Mouse (Mus musculus) cerebellum, adult 11 months (tissue): ENCODE measurements around the gene Fdxr.

ENCODE experiments used
- DNase-seq: peaks from one replicate; pipeline ENCODE4 v3.0.0; 2022

Gene Fdxr

DNA sequence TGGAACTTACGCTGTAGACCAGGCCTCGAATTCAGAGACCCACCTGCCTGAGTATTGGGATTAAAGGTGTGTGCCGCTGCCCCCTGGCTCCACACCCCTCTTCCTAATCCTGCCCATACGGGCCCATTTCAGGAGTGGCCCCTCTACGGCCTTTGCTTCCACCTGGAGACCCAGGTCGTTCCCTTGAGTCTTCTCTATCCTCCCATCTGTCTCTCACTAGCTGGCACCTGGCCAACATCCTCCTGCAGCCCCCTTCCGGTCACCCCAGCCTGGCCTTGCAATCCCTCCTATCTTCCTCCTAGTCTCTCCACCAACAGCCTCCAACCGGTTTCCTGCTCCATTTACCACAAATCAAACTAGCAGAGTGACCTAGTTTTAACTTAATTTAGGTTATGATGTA, 13.0 kb upstream of the Fdxr start:
- DNase-seq: no peak

DNA sequence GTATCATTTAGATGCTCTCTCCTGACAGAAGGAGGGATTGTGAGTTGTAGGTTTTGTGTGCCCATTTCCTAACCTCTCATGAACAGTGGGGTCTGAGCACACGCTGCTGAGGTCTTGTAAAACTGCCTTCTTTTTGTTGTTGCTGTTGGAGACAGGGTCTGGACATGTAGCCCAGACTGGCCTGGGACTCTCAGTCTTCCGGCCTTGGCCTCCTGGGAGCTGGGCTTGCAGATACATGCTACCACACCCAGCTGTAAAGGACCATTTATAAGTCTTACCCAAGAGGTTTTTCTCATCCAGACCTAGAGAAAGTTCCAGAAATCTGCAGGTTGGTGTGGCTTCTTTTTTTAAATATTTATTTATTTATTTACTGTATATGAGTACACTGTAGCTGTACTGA, 11.5 kb upstream of the Fdxr start:
- DNase-seq: no peak

DNA sequence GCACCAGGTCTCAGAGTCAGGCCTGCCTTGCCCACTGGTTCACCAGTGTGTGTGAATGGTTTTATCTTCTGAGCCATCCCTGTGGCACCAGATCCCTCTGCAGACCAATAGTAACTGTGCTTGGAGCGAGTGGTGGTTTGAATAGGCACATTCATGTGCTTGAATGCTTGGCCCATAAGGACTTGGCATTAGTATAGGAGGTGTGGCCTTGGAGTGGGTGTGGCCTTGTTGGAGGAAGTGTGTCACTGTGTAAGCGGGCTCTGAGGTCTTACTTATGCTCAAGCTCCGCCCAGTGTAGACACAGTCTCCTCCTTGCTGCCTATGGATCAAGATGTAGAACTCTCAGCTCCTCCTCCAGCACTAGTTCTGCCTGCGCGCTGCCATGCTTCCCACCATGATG, 10.5 kb upstream of the Fdxr start:
- DNase-seq: no peak

DNA sequence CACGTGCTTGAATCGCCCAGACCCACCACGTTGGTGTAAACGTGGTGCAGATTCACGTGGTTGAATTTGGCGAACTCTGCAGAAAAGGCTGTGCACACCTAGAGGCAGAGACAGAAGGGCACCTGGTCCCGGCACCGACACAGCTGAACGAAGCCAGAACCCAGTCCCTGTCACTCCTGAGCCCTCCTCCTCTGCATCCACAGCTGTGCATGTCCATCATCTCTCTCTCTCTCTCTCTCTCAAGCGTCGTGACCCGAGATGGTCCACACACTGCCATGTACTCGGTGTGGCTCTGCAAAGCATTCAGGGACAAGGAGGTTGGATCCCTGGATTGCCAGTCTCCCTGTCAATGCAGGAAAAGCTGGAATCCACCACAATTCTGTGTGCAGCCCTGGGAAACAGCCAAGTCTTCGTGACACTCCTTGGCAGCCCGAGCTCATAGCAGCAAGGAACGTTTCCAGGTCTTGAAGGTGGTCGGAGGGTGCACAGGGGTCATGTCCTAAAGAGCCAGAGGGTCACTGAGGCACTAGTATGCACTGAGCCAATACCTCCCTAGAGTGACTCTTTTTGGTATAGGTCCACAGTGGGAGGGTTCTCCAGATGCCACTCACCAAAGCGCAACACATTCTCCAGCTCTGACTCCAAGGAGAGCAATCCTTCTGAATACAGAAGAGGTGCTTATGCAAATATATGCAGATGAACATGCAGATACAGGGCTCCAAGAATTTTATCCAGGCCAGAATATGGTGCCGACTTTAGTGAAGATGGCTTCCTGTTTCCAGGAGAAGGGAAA, 9.5 kb upstream of the Fdxr start:
- peak; percentile 5 for DNase-seq

DNA sequence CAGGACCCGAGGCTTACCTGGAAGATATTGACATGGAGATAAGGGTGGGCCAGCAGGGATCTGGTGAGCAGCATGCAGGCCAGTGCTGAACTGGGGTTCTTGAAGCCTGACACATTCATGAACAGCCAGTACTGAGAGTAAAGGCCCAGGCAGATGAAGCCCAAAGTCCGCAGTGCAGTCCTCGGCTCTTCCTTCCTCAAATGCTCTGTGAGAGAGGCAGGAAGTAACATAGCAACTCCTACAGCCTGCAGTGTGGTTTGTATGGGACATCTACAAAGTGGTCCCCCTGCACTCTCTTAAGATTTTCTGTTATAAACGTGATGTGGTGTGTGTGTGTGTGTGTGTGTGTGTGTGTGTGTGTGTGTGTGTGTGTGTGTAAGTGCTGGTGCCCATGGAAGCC, 8.4 kb upstream of the Fdxr start:
- DNase-seq: no peak

DNA sequence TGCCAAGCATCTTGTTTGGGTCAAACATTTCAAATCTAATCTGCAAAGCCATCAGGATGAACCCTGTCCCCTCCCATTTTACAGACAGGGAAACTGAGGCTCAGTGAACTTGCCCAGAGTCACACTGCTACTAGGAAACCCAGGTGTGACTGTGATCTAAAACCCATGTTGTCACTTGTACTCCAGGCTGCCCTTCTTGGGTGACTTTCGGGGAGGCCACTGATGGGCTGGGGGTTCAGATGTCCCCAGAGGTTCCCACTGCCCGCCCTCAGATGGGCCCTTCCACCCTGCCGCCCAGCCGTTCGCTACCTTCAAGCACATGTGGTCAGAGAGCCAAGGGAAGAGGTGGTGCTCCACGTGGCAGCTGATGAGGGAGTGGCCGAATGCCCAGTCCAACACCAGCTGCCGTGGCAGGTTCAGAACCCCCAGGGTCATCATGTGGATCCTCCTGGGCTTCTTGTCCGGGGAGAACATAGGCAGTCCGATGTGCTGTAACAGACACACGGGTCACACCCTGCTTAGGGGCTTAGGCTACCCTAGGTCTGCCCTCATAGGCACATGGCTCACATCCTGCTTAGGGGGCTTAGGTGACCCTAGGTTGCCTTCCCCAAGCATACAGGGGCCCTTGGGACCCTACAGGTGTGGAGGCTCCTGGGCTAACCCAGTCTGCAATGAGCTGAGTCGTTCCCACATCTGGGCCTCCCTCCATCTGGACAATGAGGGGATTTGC, 7.2 kb upstream of the Fdxr start:
- no peak for DNase-seq

DNA sequence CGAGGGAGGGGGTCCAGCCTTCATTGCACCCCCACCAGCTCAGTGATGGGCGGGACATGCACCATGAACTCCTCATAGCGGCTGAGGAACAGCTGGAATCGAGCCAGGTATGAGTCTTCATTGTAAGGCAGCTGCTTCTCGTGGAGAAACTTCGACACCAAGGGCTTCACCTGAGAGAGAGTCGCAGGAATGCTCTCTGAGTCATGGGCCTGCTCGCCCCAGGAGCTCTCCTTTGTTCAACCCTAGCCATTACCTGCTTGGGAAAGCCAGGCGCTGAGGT, 6.6 kb upstream of the Fdxr start:
- no peak for DNase-seq

DNA sequence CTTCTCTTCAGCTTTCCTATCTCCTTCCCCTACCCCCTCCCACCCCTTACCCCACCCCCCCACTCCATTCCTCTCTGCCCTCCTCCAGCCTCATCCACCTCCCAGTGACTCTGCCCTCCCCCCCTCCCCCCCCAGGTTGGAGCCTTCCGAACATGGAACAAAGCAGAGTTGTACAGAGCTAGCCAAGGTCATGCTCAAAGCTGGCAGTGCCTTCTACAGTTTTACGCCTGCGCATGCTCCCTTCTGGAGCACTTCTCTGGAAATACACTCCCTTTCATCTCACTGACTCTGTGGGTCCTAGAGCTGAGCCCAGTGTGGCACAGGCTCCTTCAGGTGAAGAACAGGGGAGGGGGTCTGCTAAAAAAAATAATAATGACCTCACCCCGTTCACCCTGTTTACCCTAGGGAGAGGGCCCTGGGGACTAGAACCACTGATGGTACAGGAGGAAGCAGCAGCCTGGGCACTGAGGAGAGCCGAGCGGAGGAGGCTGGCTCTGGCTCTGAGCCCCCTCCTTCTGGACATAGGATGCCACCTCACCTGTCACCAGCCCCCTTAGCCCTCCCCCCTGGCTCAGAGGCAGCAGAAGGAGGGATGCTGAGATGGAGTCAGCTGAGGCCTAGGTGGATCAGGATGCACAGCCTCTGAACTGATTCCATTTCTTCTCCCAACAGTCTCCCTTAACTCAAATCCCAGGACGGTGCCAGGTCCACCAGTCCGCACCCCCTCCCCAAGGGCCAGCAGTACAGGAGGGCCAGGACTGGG, 6.1 kb upstream of the Fdxr start:
- no peak for DNase-seq

DNA sequence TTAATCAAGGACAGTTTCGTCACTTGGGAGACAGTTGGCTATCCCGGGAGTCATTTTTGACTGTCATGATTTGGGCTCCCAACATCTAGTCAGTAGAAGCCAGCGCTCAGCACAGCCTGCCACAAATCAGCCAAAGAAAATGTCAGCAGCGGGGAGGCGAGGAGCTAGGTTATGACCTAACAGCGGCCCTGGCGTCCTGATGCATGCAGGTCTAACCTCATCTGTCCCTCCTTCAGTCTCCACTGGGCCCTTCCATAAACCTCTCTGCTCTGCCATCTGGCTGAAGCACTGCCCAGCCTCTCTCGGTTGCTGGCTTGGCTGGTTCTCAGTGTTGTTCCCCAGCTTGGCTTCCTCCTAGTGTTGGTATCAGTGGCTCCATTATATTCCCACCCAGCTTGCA, 5.4 kb upstream of the Fdxr start:
- no peak for DNase-seq

DNA sequence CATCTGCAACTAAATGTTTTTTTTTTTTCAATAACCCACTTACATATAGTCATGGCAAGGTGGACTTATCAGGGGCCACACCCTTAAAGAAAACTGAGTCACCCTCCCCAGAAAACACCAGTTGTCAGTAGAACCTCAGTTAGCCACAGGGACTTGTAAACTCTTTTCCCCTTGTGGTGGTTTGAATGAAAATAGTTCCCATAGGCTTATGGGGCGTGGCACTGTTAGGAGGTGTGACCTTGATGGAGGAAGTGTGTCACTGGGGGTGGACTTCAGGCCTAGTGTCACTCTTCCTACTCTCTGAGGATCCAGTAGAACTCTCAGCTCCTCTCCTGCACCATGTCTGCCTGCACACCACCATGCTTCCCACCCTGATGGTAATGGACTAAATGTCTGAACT, 2.9 kb upstream of the Fdxr start:
- no peak for DNase-seq

DNA sequence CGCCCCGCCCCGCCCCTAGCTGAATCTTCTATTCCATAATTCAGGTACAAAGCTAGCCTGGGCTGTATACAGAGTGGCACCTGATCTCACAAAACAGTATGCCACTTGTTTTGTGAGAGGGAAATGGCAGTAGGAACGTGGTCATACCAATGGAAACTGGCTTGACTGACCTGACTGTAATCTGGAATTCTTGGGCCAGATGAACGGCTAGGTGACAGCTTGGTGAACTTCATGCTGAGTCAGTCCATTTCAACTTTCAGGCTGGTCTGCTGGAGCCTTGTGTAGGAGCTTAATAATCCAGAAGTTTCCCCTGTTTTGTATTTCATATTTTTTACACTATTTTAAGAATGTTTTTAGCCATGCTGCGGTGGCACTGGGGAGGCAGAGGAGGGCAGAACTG, 1.3 kb upstream of the Fdxr start:
- DNase-seq: no peak

DNA sequence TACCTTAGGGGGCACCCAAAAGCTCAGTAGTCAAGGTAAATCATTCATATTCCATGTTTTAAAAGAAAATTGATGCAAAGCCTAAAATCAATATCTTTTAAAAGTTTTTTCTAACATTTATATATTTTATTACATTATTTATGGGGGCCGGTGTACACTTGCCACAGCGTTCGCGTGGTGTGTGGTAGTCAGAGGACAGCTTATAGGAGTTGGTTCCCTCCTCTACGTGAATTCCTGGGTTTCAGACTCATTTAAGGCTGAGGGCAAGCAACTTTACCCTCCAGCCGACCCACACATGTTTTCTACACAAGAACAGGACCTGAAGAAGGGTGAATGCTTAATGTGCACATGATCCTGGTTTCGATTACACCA, 740 bp upstream of the Fdxr start:
- no peak for DNase-seq

DNA sequence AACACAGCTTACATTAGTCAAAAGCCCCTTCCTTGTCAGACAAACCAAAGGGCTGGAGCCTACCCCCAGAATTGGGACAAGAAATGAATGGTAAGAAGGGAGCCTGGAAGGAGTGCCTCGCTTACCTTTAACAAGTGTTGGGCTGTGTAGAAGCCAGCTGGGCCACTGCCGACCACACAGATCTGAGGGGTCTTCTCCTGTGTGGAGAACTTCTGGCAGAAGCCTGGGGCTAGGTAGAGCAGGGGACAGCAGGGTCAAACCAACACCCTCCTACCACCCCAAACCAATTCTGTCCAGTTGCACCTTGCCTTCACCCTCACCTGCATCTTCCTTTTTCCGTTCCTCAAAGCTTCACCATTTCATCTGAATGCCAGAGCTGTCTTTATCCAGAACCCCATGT, 896 bp downstream of the Fdxr start:
- no peak for DNase-seq

DNA sequence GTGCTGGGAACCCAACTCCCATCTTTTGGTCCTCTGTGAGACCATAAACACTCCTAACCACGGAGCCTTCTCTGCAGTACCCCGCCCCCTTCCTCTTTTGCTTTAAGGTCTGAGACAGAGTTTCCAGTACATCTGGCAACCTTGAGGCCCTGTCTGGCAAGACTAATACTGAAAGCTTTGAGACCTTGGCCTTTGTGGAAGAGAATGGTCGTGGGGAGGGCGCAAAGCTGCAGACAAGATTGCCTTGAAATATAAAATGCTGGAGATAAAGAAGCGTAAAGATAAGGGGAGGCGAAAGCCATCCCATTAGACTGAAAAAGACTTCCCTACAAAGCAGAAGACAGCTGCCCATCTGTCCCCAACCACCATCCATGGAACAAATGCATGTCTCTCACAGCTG, 1.3 kb downstream of the Fdxr start:
- no peak for DNase-seq

DNA sequence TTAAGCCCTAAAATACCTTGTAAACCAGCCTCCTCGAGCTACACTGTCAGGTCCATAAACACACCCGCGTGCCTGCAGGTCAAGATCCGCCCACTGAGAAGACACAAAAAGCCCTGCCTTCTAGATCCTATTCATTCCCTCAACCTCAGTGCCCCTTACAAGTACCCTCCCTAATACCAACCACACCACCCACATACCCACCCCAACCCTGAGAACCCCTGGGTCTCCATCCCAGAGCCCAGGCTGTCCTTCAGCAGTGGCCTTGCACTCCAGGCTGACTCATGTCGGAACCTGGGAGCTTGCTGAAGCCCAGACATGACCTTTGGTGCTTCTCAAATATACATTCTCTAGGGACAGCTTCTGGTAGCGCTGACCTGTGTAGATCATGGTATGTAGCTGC, 2.1 kb downstream of the Fdxr start:
- DNase-seq: no peak

DNA sequence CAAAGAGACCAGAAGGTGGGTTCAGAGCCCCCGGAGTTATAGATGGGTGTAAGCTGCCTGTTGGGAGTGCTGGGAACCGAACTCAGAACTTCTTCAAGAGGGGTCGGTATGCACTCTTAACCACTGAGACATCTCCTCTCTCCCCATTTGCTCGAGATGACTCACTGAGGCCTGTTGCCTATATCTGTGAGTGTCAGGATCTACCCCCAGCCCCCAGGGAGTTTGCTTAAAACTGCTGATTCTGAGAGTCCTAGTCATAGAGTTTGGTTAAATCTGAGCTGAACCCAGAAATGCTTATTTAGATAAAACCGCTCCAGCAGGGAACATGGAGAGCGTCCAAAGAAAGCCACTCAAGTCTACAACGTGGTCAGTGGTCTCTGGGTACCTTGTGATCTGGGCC, 2.7 kb downstream of the Fdxr start:
- DNase-seq: no peak

DNA sequence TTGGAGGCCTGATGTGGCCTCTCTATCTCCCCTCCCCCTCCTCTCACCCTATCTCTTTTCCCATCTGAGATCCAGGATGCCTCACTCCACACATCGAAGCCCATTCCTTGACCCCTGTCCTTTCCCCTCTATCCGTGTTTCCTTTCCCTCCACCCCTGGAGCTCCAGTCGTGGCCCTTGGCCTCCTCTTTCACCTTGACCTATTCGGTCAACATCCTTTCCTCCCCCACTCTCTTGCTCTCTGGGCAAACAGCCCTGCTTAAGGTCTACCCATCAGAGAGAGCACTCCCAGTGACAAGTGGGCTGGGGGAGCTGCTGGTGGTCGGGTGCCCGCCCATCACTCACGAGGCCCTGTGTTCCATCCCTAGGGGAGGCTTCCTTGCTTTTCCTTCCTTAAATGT, 3.1 kb downstream of the Fdxr start:
- DNase-seq: no peak

DNA sequence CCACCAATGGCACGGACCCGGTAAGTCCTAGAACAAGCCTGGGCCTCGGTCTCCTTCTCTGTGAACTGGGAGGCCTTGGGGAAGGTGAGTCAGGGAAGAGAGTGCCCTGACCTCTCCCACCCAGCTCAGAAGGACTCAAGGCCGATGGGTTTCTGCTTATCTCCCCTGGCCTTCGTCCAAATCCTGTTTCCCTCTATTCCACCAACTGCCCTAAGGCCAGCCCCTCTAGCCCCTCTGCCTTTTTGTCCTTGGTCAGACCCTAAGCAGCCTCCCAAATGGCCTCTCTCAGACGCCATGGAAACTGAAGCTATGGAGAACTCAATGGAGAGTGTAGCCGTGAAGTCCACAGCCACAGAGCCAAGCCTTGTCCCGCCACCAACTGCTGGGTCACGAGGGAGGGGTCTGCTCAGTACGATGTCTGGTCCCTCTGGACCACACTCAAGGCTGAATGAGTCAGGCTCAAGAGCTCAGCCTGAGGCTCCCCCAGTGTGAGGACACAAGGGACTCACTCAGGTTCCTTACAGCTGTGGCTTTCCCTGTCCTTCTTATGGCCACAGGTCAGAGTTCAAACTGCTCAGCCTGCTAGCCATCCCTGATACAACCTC, 3.9 kb downstream of the Fdxr start:
- DNase-seq: no peak

DNA sequence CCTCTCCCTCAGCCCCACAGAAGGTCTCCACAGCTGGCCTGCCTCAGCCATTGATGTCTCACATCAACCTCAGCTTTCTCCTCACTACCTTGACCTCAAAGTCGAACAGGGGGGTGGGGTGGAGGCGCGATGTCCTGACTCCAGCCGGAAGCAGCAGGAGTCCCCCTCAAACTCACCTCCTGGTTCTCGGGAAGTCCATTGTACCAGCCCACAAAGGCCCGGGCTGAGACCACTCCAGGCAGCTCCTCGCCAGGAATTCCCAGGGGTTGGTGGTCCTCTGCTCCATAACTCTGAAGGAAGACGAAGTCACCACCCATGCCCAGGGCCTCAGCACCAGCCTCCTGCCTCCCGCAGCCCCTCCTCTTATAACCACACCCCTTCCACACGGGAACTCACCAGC, 5.4 kb downstream of the Fdxr start:
- no peak for DNase-seq

DNA sequence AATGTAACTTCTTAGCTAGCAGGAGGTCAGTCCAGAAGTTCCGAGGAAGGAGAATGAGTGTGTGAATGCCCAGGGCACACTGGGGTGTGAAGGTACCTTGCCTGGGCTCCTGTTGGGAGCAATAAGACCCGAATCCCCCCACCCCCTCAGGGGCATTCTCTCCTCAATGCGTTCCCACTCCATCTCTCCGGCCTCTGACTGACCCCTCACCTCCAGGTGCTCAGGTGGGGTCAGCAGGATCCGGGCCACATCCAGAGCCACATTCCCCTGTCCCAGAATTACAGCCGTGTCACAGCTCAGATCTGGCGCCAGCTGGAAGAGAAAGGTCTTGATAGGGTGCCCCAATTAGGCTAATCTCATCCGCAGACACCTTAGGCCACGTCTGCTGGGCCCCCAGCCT, 5.8 kb downstream of the Fdxr start:
- DNase-seq: no peak

DNA sequence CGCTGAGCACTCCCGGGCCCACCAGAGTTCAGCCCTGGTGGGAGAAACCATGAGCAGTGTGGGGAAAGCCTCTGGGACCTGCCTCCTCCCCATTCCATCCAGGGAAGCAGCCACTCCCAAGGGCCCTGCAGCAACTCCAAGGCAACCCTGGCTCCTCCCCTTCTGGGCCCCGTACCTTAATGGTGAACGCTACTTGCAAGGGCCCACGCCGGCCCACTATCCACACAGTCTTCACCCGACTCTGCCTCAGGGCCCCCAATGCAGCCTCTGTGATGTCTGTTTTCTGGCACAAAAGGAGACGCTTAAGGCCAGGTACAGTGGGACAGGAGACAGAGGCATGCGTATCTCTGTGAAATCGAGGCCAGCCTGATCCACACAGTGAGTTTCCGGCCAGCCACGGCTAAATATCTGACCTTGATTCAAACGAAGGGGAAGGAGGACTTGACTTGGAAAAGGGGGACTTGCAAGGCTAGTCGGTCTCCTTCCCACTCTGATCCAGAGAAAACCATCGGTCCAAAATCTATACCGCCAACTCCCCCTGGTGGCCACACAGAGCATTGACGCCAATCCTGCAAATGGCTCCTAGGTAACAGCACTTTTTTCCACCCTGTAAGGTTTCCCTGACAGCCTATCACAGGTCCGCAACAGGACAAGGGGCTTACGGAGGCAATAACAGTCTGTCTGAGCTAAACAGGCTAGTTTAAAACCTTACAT, 6.5 kb downstream of the Fdxr start:
- DNase-seq: peak; percentile 91

DNA sequence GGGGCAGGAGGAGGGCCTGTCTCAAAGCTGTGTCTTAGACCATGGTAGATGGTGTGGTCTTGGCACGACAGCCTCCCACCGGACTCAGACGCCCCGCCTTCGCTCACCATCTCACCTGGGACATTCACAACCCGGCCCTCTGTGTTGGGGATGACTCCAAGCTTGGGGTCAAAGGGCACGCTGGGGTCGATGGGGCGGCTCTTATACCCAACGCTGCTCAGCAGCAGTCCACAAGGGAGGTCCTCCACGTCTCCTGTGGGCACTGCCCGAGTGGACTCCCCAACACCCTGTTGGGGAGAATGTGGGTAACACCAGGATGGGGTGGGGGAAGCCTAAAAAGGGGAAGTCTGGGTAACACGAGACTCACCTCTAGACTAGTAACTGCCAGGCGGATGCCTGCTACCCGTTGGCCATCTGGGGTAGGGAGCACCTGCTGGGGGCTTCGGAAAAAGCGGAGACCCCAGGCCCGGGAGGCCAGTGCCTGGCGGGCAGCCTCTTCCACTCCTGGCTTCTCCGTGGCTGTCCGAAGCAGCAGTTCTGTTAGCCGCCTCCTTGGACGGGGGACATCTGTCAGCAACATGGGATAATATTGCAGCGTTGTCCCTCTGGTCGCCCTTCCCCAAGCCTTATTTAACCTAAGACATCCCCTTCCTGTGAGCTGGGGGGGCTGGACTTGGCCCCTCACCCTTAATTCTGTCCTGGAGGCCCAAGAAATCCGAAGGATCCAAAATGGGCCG, 7.4 kb downstream of the Fdxr start:
- DNase-seq: peak; percentile 57

DNA sequence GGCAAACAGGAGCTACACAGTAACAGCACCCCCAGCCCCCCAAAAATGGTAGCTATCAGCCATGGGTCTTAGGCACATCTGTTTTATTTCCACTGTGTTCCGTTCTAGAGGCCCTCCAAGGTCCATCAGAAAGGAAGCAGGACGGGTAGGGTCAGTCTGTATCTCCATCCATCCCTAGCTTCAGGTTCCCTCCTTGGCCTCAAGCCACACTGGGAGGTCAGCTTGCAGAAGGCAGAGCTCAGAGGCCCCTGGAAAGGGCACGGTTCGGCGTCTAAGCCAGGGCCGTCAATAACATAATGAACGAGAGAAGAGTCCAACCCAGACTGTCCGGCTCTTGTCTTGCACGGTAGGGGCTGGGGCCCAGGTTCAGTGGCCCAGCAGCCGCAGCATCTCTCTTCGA, 8.9 kb downstream of the Fdxr start:
- DNase-seq: no peak
